Mouse (Mus musculus) stomach, postnatal 0 days (tissue): Measurements from ENCODE around the gene Parp16.

Experiments
- CTCF ChIP-seq: IDR thresholded peaks from 2 replicates; pipeline ENCODE4 v1.5.1; 2016; ENCODE audit warnings: antibody characterized with exemption, low read depth, mild to moderate bottlenecking, moderate library complexity
- EP300 ChIP-seq: optimal IDR thresholded peaks from 2 replicates; pipeline ENCODE3; 2016; ENCODE audit warnings: antibody characterized with exemption

DNA sequence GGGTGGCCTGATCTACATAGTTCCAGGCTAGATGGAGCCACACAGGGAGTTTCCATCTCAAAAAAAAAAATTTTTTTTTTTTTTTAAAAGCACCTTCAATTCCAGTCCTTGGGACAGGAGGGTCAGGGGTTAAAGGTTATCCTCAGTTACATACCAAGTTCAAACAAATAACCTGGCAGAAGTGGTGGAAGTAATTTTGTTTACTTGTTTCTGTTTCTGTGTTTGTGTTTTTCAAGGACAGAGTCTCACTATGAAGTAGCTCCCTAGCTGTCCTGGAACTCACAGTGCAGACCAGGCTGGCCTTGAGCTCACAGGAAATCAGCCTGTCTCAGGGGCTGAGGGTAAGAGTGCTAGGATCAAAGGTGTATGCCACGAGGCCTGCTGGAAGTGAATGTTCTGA is 40.4 kb downstream of the Parp16 start:
- no peak for TF ChIP-seq CTCF
- no peak for TF ChIP-seq EP300
